Mouse (Mus musculus): ENCODE data around the gene Gtf2a1l. TPM values are rescaled to one million over a fixed set of nuclear protein-coding genes. Genes with fewer than 3 reads are reported as not detected.

The Gtf2a1l gene
- polyA plus RNA-seq, 1 experiment: not detected

GRCm38 (mm10) chr17:88625350-88625749 is 43.1 kb upstream of the Gtf2a1l start:
- Histone ChIP-seq H3ac (ENCODE audit: control insufficient read depth, insufficient read length, low read depth) (no peak overlapping the region), H3K79me3 (ENCODE audit: low read depth) (peaks cover 41% of the 10 kb centered on the region), H3K4me3 (ENCODE audit: insufficient read depth, poor library complexity, severe bottlenecking) (no peak overlapping the region), H3K79me2 (ENCODE audit: control insufficient read depth, insufficient read depth) (peaks cover 87% of the 10 kb centered on the region), H3K27me3 (ENCODE audit: control insufficient read depth, insufficient read depth, insufficient read length) (no peaks in the 10 kb centered on the region), H3K36me3 (ENCODE audit: control insufficient read depth, insufficient read depth) (peaks cover 19% of the 10 kb centered on the region)
- TF ChIP-seq MAX (IDR thresholded peaks at IDR 0.05) (no peak), MYOD1 (IDR thresholded peaks at IDR 0.05; ENCODE audit: control insufficient read depth, insufficient read length, low read depth) (no peak), MYOG (IDR thresholded peaks at IDR 0.05; ENCODE audit: control insufficient read depth, extremely low read depth, insufficient read length) (no peak), USF1 (IDR thresholded peaks at IDR 0.05; ENCODE audit: low read depth) (no peak), CEBPB (IDR thresholded peaks at IDR 0.05; ENCODE audit: low read depth) (no peak), FOSL1 (IDR thresholded peaks at IDR 0.05; ENCODE audit: insufficient read depth, low read length, poor library complexity, severe bottlenecking) (no peak), CTCF (IDR thresholded peaks at IDR 0.05; ENCODE audit: control insufficient read depth, insufficient read depth, insufficient read length) (no peak)

DNA sequence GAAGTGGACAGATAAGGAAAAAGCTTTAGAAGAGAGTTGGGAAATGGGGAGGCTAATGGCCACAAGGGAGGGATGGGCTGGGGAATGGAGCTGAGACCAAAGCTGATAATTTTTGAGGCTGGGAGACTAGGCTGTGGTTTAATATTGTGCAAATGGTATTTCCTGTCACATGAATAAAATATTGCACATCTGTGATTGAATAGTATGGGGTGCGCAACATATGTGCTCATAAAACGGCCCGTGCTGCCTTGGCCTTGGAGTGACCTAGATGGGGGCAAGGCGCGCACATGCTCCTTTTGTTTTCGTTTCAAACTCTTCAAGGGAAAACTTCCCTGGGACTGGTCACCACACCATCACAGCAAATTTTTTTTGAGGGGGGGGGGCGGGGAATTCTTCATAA is 42.5 kb upstream of the Gtf2a1l start:
- no peak for TF ChIP-seq FOSL1 (IDR thresholded peaks at IDR 0.05; ENCODE audit: insufficient read depth, low read length, poor library complexity, severe bottlenecking)
- TF ChIP-seq MYOG (IDR thresholded peaks at IDR 0.05; ENCODE audit: control insufficient read depth, extremely low read depth, insufficient read length): no peak
- TF ChIP-seq CTCF (IDR thresholded peaks at IDR 0.05; ENCODE audit: control insufficient read depth, insufficient read depth, insufficient read length): no peak
- TF ChIP-seq MAX (IDR thresholded peaks at IDR 0.05): no peak
- peak; percentile 25 for TF ChIP-seq USF1 (IDR thresholded peaks at IDR 0.05; ENCODE audit: low read depth)
- peak; percentile 92 for TF ChIP-seq CEBPB (IDR thresholded peaks at IDR 0.05; ENCODE audit: low read depth)
- TF ChIP-seq MYOD1 (IDR thresholded peaks at IDR 0.05; ENCODE audit: control insufficient read depth, insufficient read length, low read depth): no peak
- H3K79me2 ChIP-seq (ENCODE audit: control insufficient read depth, insufficient read depth): peaks cover 93% of the 10 kb centered on the region
- no peak overlapping the region for H3K4me3 ChIP-seq (ENCODE audit: insufficient read depth, poor library complexity, severe bottlenecking)
- no peaks in the 10 kb centered on the region for H3K27me3 ChIP-seq (ENCODE audit: control insufficient read depth, insufficient read depth, insufficient read length)
- no peak overlapping the region for H3ac ChIP-seq (ENCODE audit: control insufficient read depth, insufficient read length, low read depth)
- peaks cover 44% of the 10 kb centered on the region for H3K79me3 ChIP-seq (ENCODE audit: low read depth)
- peaks cover 19% of the 10 kb centered on the region for H3K36me3 ChIP-seq (ENCODE audit: control insufficient read depth, insufficient read depth)

- Histone ChIP-seq H3K4me3 (ENCODE audit: insufficient read depth, poor library complexity, severe bottlenecking) (peak overlapping the region; percentile 30), H3K79me3 (ENCODE audit: low read depth) (peaks cover 46% of the 10 kb centered on the region), H3K27me3 (ENCODE audit: control insufficient read depth, insufficient read depth, insufficient read length) (no peaks in the 10 kb centered on the region), H3ac (ENCODE audit: control insufficient read depth, insufficient read length, low read depth) (peak overlapping the region; percentile 61), H3K36me3 (ENCODE audit: control insufficient read depth, insufficient read depth) (peaks cover 19% of the 10 kb centered on the region), H3K79me2 (ENCODE audit: control insufficient read depth, insufficient read depth) (peaks cover 93% of the 10 kb centered on the region)
- TF ChIP-seq CEBPB (IDR thresholded peaks at IDR 0.05; ENCODE audit: low read depth) (no peak), MAX (IDR thresholded peaks at IDR 0.05) (peak; percentile 12), MYOD1 (IDR thresholded peaks at IDR 0.05; ENCODE audit: control insufficient read depth, insufficient read length, low read depth) (no peak), MYOG (IDR thresholded peaks at IDR 0.05; ENCODE audit: control insufficient read depth, extremely low read depth, insufficient read length) (no peak)
Measured at GRCm38 (mm10) chr17:88626347-88626811, 42.1 kb upstream of the Gtf2a1l start.

GRCm38 (mm10) chr17:88627150-88627549 is 41.3 kb upstream of the Gtf2a1l start:
- Histone ChIP-seq H3K27me3 (ENCODE audit: control insufficient read depth, insufficient read depth, insufficient read length) (no peaks in the 10 kb centered on the region), H3K36me3 (ENCODE audit: control insufficient read depth, insufficient read depth) (peaks cover 24% of the 10 kb centered on the region), H3K79me3 (ENCODE audit: low read depth) (peaks cover 50% of the 10 kb centered on the region), H3K79me2 (ENCODE audit: control insufficient read depth, insufficient read depth) (peaks cover 93% of the 10 kb centered on the region), H3K4me3 (ENCODE audit: insufficient read depth, poor library complexity, severe bottlenecking) (peak overlapping the region; percentile 30), H3ac (ENCODE audit: control insufficient read depth, insufficient read length, low read depth) (peak overlapping the region; percentile 48)
- TF ChIP-seq CTCF (IDR thresholded peaks at IDR 0.05; ENCODE audit: control insufficient read depth, insufficient read depth, insufficient read length): no peak
- TF ChIP-seq USF1 (IDR thresholded peaks at IDR 0.05; ENCODE audit: low read depth): no peak
- TF ChIP-seq MYOG (IDR thresholded peaks at IDR 0.05; ENCODE audit: control insufficient read depth, extremely low read depth, insufficient read length): no peak

- Histone ChIP-seq H3K27me3 (ENCODE audit: control insufficient read depth, insufficient read depth, insufficient read length) (no peaks in the 10 kb centered on the region), H3K79me3 (ENCODE audit: low read depth) (peaks cover 60% of the 10 kb centered on the region), H3K4me3 (ENCODE audit: insufficient read depth, poor library complexity, severe bottlenecking) (peak overlapping the region; percentile 30), H3K79me2 (ENCODE audit: control insufficient read depth, insufficient read depth) (peaks cover 95% of the 10 kb centered on the region), H3ac (ENCODE audit: control insufficient read depth, insufficient read length, low read depth) (no peak overlapping the region), H3K36me3 (ENCODE audit: control insufficient read depth, insufficient read depth) (peaks cover 29% of the 10 kb centered on the region)
- TF ChIP-seq USF1 (IDR thresholded peaks at IDR 0.05; ENCODE audit: low read depth) (no peak), MAX (IDR thresholded peaks at IDR 0.05) (peak; percentile 56), FOSL1 (IDR thresholded peaks at IDR 0.05; ENCODE audit: insufficient read depth, low read length, poor library complexity, severe bottlenecking) (no peak), CEBPB (IDR thresholded peaks at IDR 0.05; ENCODE audit: low read depth) (no peak)
Measured at GRCm38 (mm10) chr17:88628676-88629380, 39.6 kb upstream of the Gtf2a1l start.

- Histone ChIP-seq H3K36me3 (ENCODE audit: control insufficient read depth, insufficient read depth) (peaks cover 28% of the 10 kb centered on the region), H3ac (ENCODE audit: control insufficient read depth, insufficient read length, low read depth) (peak overlapping the region; percentile 46), H3K27me3 (ENCODE audit: control insufficient read depth, insufficient read depth, insufficient read length) (no peaks in the 10 kb centered on the region), H3K4me3 (ENCODE audit: insufficient read depth, poor library complexity, severe bottlenecking) (peak overlapping the region; percentile 26), H3K79me3 (ENCODE audit: low read depth) (peaks cover 60% of the 10 kb centered on the region), H3K79me2 (ENCODE audit: control insufficient read depth, insufficient read depth) (peaks cover 95% of the 10 kb centered on the region)
- TF ChIP-seq MYOG (IDR thresholded peaks at IDR 0.05; ENCODE audit: control insufficient read depth, extremely low read depth, insufficient read length) (no peak), CEBPB (IDR thresholded peaks at IDR 0.05; ENCODE audit: low read depth) (no peak), USF1 (IDR thresholded peaks at IDR 0.05; ENCODE audit: low read depth) (no peak), FOSL1 (IDR thresholded peaks at IDR 0.05; ENCODE audit: insufficient read depth, low read length, poor library complexity, severe bottlenecking) (no peak), MYOD1 (IDR thresholded peaks at IDR 0.05; ENCODE audit: control insufficient read depth, insufficient read length, low read depth) (no peak), MAX (IDR thresholded peaks at IDR 0.05) (no peak), CTCF (IDR thresholded peaks at IDR 0.05; ENCODE audit: control insufficient read depth, insufficient read depth, insufficient read length) (no peak)
Measured at GRCm38 (mm10) chr17:88629381-88629759, 39.1 kb upstream of the Gtf2a1l start.

Measured in C2C12 (cell line).